Mouse (Mus musculus): ENCODE results near the gene Gpc6. TPM values are rescaled to one million over a fixed set of nuclear protein-coding genes. Genes with fewer than 3 reads are reported as not detected.

The Gpc6 gene
- polyA plus RNA-seq, 2 experiments from 2014 or later: not detected

DNA sequence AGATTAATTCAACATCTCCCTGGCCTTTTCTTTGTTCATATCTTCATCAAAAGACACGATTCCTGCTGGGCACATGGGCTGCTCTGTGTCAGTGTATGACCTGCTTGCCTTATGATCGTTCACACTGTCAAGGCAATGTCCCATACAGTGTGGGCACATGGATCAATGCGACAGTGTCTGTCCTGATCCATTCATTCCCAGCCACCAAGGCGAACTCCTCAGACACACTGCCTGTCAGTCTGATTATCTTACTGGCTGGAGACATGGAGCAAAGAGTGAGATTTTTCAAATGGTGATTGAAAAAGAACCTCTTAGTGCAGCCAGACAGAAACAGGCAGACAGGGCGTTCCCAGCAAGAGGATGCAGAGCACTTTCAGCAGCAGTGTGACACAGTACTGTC lies 143.1 kb downstream of the Gpc6 start:
- no peak for ATAC-seq

DNA sequence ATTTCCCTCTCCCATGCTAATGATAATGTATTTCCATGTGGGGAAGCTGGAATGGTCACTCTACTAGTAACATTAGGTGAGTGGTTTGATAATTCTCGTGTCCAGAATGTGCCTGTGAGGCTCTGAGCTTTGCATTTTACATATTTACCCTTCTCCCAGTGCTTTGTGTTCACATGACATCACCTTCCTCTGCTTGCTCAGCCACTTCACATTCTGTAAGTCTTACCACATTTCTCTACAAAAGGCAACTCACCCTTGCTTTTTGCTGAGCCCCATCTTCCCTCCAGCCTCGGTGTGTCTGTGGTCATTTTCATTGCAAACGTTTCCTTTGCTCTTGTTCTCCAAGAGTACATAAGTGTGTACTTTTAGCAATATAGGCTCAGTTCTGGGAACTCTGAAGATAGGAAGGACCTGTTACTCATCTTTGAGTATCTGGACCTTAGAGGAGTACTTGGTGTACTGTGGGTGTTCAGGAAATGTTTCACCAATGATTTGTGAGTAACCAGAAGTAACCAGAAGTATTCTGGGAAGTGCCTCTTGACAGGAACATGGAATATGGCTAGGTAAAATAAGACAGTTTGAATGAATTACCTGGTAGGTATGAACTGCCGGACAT lies 145.5 kb downstream of the Gpc6 start:
- ATAC-seq: no peak

DNA sequence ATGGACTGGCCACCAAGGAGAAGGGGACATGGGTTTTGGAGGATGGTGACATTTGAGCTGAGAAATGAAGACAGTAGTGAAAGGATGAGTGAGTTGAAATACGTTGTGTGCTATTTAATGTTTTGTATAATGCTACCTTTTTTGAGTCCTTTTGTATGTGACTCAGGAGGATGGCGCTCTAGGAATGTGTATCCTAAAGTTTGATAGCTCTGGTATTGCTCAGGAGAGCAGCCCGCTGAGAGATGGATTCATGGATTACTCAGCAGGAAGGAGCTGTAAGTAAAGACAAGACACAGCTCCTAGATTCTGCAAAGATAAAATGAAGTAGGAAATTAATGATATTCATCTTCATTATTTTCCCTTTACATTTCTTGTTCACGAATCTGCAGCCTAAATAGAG lies 168.5 kb downstream of the Gpc6 start:
- ATAC-seq: no peak

DNA sequence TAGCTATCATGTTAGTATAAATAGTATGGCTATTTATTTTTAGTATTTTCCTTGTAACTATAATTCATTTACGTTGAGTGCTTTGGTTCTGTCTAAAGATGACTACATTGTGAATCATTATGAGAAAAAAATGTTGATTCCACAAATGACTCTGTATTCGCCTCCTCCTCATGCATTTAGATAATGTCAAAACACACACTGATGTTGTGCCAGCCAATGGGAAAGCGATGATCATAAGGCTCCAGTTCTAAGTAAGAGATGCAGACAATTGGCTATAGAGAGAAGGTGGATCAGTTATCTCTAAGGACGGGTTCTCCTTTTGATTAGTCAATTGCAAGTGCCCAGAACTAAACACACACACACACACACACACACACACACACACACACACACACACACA lies 181.8 kb downstream of the Gpc6 start:
- no peak for ATAC-seq

DNA sequence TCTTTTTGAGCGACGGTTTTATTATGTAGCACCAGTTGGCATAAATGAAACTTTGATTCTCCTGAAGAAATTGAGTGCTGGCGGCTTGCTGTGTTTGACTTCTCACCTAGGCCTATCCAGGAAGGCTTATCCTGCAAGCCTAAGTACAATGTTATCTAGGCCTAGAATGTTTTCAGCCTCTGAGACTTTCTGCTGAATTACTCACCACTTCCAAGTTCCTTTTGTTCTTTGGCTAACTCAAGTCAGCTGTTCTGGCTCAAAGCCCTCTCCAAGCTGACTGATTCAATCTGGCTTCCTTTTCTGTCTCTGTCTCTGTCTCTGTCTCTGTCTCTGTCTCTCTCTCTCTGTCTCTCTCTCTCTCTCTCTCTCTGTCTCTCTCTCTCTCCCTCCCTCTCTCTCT lies 188.0 kb downstream of the Gpc6 start:
- no peak for ATAC-seq

DNA sequence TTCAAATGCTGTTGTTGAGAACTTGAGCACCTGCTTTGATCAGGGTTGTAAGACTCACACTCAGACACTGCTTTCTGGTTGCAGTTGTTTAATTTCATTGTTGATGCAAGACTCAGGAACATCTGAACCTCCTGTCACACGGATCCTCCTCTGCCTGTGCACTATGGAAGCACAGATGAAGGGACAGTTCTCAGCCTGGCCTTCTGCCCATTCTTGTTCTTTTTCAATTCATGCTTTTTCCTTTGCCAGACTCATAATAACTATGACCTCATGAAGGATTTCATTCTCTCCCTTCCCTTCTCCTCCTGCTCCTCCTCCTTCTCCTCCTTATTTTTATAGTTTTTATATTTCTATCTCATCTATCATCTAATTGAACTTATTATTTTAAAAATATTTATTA lies 196.9 kb downstream of the Gpc6 start:
- no peak for ATAC-seq

DNA sequence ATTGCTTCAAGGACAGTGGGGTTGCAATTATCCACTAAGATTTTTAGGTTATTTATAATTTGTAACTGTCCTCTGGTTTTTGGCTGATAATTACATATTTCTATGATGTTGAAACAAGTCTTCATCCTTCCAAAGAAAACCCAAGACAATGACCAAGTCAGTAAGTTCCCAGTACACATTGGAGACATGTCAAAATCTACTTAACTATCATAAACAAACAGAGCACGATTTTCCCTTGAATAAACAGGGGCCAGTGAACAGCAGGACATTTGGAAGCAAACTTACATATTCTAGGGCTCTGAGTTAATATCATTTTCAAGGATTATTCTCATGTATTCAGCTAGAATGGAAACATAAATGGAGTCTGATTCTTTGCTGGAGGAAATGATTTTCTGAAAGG lies 205.2 kb downstream of the Gpc6 start:
- no peak for ATAC-seq

DNA sequence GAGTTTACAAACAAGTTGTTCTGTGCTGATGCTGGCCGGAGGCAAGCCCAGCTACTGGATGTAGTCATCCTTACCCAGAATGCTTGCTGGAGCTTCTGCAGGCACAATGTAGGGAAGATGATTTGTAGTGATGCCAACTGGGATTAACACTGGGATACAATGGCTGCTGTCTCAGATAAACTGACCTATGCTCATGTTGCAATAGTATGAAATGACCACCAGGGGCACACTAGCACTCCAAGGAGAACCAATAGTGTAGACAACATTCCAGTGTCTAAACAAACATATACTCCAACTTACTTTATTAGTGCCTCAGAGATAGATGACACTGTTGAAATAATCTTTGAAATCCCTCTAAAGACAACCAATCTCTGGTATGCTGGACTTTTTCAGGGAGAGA lies 206.2 kb downstream of the Gpc6 start:
- no peak for ATAC-seq

DNA sequence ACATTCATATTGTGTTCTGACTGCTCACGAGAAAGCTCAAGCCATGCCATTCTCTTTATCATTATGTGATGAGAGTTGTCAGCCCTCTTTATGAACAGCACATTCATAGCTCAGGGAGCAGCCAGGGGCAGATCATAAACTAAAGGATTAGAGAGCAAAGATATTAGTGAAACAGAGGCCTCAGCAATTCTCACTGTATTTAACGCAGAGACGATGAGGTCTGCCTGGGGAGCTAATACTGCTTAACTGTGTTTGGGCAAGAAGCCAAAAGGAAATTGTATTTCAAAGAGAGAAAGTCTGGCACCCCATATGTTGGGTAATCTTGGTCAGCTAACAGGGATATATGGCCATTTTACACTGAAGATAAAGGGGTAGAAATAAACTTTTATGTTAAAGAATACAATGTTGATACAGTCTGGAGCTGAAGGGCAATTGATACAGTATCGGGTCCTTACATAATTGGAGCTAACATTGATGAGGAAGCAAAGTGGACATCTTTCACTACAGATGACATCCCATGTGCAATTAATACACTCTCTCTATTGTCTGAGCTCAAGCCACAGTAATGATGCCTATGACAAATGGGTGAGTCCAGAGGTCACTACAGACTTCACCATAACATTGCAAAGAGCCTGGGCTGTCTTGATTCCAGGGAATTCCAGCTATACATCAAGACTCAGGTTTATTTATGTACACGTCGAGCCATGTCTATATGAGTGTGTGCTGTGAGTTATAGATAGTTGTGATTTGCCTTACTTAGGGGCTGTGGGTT lies 216.1 kb downstream of the Gpc6 start:
- no peak for ATAC-seq

DNA sequence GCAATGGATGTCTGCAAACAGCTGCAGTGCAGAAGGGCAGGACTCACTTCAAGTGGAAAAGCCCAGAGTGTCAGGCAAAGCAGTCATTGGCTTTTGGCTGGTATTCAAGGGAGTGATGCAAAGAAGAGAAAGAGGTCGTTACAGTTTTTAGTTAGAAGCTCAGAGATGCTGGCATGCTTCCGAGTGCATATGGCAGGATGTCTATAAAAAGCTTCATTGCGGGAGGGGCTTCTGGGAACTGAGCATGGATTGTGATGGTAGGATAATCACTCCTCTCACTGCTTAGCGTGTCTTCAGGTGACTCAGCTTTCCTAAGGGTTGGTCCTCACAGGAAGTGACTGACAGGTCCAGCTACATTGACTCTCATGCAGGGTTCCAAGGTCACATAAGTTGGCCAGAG lies 221.0 kb downstream of the Gpc6 start:
- ATAC-seq: no peak

DNA sequence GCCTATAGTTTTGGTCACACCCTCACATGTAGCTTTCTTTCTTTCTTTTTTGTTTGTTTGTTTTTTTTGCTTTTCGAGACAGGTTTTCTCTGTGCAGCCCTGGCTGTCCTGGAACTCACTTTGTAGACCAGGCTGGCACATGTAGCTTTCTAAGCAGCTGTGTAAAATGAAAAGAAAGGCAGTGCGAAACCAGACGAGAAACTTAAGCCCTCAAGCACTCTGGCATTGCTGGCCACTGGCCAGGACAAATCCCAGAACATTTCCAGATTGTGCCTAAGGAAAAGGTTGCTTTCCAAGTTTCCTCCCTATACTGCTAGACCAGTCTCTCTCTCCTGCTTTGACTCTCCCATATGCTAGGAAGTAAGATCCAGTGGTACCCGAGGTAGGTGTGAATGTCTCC lies 221.6 kb downstream of the Gpc6 start:
- ATAC-seq: no peak

DNA sequence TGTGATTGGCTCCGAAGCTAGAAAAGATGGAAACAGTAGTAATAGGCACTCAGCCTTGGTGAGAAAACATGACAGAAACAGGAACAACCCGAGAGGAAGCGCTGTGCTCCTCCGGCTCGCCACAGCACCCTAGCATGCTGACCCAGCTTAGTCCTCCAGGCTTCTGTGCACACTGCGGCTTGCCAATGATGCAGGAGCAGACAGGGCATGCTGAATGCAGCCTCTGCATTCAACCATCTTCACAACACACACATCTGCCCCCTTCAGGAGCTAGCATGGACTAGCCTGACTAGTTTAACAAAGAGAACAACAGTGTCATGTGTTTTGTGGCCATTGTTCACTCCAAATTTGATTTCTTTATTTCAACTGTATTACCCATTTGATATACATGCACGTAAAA lies 226.5 kb downstream of the Gpc6 start:
- ATAC-seq: no peak

DNA sequence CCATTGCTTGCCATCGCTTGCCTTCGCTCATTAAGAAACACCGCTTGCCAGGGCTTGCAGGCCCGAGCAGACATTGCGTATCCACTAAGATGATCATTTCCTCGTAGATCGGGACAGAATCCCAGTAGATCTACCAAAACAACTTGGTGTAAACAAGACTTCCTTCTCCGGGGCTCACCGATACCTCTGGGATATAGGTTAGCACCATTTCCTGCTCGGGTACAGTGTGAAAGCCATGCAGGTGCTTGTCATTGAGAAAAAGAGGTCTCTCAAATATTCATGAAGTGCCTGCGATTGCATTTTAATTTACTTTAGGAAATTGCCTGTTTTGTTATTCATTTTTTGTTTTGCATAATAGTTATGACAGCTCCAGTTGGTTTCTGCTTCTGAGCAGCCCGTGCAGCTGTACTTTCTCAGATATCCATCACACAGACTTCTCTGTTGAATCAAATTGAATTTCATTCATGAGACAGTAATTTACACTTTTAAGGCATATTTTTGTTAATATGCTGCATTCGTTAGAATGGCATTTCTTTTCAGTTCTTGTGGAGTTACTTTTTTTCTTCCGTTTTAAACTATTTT lies 230.9 kb downstream of the Gpc6 start:
- no peak for ATAC-seq

DNA sequence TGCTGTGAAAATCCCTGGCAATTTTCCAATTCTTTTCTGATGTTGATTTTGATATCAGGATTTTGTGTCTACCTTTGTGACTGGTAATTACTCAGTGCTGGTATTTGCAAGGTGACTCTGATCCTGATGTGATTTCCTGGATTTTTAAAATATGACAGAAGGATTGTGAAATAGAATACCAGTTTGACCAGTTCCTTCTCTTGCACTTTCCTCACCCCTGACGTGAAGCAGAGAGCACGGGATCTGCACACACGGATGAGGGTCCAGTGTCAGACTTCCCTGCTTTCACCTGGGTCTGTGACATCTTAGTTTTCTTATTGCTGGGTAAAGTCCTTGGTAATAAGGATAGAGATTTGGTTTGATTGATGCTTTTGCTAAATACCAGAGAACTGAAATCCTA lies 232.3 kb downstream of the Gpc6 start:
- no peak for ATAC-seq

DNA sequence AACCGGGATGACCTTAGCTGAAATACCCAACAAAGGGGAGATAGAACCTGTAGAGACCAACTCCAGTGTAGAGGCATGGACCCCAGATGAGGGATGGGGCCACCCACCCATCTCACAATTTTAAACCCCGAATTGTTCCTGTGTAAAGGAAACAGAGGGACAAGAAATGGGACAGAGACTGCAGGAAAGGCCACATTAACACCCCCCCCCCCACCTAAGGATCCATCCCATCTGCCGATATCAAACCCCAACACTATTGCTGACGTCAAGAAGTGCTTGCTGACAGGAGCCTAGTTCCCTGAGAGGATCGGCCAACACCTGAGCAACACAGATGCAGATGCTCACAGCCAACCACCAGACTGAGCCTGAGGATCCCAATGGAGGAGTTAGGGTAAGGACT lies 241.2 kb downstream of the Gpc6 start:
- ATAC-seq: no peak

DNA sequence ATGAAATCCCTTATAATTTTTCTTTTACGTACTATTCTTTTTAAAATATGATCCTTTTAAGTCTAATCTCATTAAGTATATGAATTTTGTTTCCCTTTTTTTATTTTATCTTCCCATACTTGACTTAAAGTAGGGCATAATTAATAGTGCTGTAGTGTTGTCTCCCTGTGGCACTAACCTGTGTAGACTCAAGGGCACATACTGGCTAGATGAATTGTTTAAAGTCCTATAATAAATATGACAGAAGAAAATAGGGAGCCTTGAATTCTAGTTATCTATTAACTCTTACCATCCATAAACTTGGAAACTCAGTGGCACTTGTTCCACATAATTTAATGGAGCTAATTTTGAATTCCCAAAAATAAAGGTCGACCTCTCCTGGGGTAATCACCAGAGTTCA lies 268.2 kb downstream of the Gpc6 start:
- ATAC-seq: no peak

DNA sequence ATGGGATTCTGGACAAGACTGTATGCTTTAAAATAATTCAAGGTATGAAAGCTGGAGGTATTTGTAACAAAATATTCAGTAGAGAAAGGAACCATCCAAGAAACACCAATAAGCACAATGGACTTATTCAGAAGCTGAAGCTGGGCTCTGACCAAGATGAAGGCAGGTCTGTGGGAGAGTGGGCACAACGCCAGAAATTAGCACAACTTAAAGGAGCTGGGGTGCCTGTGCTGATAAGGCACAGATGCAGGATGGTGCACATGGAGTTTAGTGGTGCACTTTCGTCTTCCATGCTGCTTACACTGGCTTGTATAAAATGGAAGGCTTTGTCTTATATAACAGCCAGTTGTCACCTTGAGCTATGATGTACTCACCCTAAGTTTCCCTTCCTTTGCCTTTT lies 276.9 kb downstream of the Gpc6 start:
- ATAC-seq: no peak

DNA sequence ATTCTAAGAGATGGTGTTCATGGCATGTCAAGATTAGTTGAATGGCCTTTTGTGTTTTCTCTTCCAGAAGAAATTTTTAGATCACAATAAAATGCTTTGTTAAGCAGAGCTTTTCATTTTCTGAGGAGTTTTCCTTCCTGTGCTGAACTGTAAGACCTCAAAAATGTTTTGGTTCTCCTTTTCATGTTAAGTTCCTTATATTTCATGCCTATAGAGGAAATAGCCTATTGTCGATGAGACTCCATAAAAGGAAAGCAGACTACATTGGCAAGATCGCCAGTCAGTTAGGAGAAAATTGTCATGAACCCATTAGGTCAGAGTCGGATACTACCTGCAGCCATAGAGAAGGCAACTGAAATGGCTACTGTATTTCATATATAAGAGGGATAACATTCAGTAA lies 278.8 kb downstream of the Gpc6 start:
- no peak for ATAC-seq

DNA sequence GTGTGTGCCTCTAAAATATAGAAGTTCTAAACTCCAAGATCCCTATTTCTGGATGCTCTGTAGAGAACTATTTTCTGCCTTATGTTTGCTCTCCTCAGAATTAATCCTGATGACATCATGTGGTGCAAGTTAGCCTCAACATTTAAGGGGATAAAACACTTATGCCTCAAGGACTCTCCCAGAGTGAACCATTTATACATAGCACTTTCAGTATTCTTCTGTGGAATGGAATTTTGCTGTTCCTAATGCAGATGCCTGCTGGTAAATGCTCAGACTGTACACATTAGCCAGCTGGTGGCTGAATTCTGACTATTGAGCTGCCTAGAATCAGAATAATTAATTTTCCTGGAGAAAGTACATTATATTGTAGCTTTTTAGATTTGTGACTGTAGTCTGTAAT lies 289.3 kb downstream of the Gpc6 start:
- no peak for ATAC-seq

DNA sequence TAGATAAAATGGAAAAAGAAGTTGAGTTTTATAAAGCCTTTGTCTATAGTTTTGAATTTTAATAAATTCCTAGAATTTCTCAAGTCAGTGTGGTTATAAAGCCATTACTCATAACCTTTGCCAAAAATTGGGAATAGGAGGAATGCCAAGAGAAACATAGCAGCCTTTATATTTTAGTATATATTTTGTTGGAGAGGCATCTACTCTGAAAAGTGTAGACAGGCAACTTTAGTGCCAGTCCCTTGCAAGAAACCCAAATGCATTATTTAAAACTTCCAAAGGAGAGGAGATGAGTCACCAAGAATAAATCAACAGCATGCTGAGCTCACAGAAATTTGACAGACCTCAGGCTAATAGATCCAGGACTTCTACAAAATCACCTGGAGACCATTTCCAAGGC lies 301.8 kb downstream of the Gpc6 start:
- no peak for ATAC-seq

DNA sequence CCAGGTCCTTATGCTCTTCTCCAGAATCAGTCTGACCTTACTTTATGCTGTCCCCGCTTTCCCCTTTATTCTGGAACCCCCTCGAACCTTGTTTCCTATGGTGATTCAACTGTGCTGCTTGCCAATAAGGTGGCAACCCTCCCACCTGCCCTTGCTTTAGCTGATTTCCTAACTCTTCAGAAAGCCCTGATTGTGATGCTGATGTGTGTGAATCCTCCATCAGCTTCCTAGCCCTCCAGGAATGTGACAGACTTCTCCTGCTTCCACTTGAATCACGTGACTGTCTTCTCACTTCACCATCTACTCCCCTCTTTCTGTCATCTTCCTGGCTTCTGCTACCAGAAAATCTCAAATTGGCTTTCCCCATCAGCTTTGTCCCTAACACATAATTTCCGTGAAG lies 305.4 kb downstream of the Gpc6 start:
- ATAC-seq: no peak

DNA sequence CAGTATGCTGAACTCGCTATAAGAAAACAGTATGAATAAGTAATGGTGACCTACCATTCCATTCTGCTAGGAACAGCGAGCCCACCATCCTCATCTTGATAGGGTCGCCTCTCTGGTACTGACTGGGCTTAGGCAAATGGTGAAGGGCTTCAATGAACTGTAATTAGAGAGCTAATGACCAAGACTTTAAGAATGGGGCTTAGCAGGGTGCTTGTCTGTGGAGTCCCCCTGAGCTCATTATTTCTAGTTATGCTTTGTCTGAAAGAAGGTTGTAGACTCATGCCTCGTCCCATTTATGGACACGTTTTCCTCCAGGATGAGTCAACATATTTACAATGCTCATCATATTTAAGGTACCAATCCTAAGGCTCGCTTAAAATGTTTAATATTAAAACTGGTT lies 313.1 kb downstream of the Gpc6 start:
- ATAC-seq: no peak

DNA sequence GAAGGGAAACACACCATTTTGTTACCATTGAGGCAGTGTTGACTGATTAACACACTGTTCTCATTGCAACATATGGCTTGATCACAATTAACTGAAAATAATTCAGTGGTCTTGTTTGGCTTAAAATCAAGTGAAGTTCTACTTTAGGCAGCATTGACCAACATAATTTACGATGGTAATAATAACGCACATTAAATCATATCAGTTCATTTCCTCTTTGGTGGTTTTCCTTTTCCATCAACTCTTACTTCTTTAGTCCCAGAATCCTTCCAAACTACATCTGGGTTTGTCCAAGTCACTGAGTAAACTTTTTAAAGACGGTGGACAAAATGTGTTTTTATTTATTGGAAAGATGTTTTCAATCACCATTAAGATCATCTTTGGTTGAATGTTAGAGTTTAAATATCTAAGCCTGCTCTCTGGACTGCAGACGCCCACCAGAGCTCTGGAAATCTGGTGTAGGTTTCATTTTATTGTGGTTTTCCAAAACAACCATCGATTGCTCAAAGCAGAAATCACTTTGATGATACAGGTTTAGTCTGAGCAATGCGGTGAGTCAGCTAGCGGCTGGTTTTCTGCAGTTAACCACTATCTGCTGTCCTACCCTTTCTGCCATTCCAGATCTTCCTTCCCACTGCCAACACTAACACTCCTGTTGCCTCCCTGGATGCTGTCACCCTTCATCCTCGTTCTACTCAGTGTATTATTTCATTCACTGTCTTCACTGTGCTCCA lies 314.7 kb downstream of the Gpc6 start:
- no peak for ATAC-seq

DNA sequence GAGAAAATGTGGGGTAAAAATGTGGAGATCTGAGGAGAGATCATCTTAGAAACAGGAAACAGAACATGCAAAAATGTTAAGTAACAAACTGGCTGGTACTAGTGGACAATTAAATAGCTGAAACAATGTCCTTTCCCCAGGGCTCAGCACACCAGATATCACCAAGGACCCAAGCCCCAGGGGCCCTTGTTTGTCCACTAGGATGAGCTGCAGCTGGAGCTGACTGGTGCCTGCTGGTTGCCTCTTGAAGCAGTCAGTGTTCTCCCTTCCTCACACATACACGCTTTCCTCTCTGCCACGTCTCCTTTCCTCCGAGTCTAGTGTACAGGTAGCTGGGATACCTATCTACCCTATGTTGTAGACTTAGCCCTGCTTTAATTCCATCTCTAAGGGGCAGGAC lies 320.5 kb downstream of the Gpc6 start:
- ATAC-seq: no peak
